Mouse (Mus musculus) subcutaneous adipose tissue, adult 2 months (tissue): ENCODE data around the gene Gls. TPM values are rescaled to one million over a fixed set of nuclear protein-coding genes. Genes with fewer than 3 reads are reported as not detected.

Source experiments
- polyA plus RNA-seq: library from polyadenylated mRNA; depleted of rRNA; stranded (reverse); fragments of >200 nt; gene quantifications from 2 replicates; pipeline ENCODE4 v1.2.3, GENCODE M21; 2012; ENCODE audit warnings: low replicate concordance; rRNA removed

The Gls gene
- 20.9 and 26.8 TPM in 2 replicates for polyA plus RNA-seq

DNA sequence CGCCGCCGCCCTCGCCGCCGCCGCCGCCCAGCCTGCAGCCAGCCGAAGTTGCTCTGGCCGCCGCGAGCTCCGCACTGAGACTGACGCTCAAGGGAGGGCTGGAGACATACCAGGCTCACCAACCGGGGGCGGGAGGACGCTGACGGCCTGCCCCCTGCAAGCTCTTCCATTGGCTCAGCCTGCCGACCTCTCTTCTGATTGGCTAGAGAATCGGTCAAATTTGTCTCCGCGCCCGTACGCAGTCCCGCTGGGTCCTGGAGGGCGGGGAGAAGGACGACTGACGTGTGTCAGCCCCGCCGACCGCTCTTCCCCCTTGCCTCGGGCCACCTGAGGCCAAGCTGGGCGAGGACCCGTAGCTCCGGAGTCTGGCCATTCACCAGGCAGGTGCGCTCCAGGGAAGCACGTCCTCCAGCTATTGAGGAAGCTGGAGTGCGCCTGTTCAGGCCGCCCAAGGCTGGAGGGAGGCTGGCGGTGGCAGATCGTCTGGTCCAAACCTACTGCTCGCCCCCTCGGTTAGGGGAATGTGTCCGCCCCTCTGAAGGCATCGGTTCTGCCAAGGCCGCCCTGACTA, at the start of gene Gls:
Gene Gls (minus strand): TSS at position 90 of the 571 bp plus-strand sequence.

DNA sequence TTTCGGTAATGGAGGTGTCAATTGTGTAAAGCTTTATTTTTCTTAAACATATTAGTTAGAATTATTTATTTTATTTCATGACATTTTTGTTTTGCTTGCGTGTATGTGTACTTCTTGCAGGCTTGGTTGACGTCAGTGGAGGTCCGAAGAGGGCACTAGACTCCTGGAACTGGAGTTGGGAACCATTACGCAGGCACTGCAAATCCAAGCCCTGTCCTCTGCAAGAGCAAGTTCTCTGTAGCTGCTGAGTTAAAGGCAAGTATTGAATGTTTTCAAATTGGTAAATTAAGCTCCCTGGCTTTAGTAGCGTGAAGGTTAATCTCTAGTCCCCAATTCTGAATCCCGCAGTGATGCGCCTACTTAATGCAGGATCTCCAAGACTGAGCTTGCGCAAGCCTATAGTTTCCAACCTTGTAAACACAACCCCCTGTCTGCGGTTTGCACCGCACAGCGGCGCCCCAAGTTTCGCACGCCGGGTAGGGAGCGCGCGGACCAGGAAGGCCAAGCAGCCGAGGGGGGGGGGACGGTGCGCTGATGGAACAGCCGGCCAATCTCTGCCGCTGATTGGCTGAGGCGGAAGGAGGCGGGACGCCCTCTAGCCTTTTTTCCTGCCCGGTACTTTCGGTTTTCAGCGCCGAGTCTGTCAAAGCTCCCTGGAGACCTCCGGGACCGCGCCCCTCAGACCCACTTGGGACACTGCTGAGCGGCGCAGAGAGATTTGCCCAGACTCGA, 114.0 kb downstream of the Gls start, which contains the start of gene Stat1:
Gene Stat1 (plus strand): TSS at position 581 of the 732 bp plus-strand sequence.

Other genes with a start within 250 kb of the Gls start
- gene Stat4, start 246.1 kb downstream of the Gls start, polyA plus RNA-seq = 0.29 and 0.59 TPM in 2 replicates
- gene Stat1, start 113.8 kb downstream of the Gls start, polyA plus RNA-seq = 65.7 and 102 TPM in 2 replicates